Mouse (Mus musculus) lung, embryonic 15.5 days (tissue): ENCODE data around the gene Gmcl1. TPM values are rescaled to one million over a fixed set of nuclear protein-coding genes. Genes with fewer than 3 reads are reported as not detected.

Source experiments
- ATAC-seq: fragments of 200-750 bp; cut with Nextera tagmentation; 2 replicates; pipeline ENCODE4 v1.8.0; 2017; ENCODE audit warnings: moderate number of reproducible peaks, borderline replicate concordance; ENCODE audit not compliant: low FRiP score, low TSS enrichment; ENCODE audit errors: extremely low read depth
- H3K27ac ChIP-seq: fragments of 300-500 bp; sonication (generic); 2 replicates; pipeline ENCODE4 v1.5.1; 2015; ENCODE audit warnings: moderate library complexity, mild to moderate bottlenecking, inconsistent platforms
- H3K27me3 ChIP-seq: fragments of 300-500 bp; sonication (generic); 2 replicates; pipeline ENCODE4 v1.6.1; 2015; ENCODE audit warnings: inconsistent platforms
- H3K36me3 ChIP-seq: fragments of 300-500 bp; sonication (generic); 2 replicates; pipeline ENCODE4 v1.6.1; 2015; ENCODE audit warnings: inconsistent platforms
- H3K4me1 ChIP-seq: fragments of 300-500 bp; sonication (generic); 2 replicates; pipeline ENCODE4 v1.6.1; 2015; ENCODE audit warnings: inconsistent platforms
- H3K4me2 ChIP-seq: fragments of 300-500 bp; sonication (generic); 2 replicates; pipeline ENCODE4 v1.6.1; 2015; ENCODE audit warnings: inconsistent platforms, mild to moderate bottlenecking, moderate library complexity
- H3K4me3 ChIP-seq: fragments of 300-500 bp; sonication (generic); 2 replicates; pipeline ENCODE4 v1.5.1; 2015; ENCODE audit warnings: mild to moderate bottlenecking, inconsistent platforms
- H3K9ac ChIP-seq: fragments of 300-500 bp; sonication (generic); 2 replicates; pipeline ENCODE4 v1.6.1; 2015; ENCODE audit warnings: inconsistent platforms
- H3K9me3 ChIP-seq: fragments of 300-500 bp; sonication (generic); 2 replicates; pipeline ENCODE4 v1.6.1; 2016; ENCODE audit warnings: inconsistent platforms
- WGBS: fragments of 180-500 bp; shearing (Covaris S2); methylation state at CpG from one replicate; pipeline ENCODE4 v1.1.7; 2015; 5-methylcytosine and 5-hydroxymethylcytosine counted together
- polyA plus RNA-seq: library from polyadenylated mRNA; unstranded; fragments of >200 nt; fragmentation: Nextera tagmentation; extraction: Ambion mirVana; gene quantifications from 2 replicates; pipeline ENCODE4 v1.2.1, GENCODE M21; 2015

Gmcl1 gene
- polyA plus RNA-seq, 1 experiment from 2014 or later: 32.7 TPM

- Histone ChIP-seq H3K9me3 (no peaks in the 10 kb centered on the region), H3K4me3 (no peak overlapping the region), H3K27ac (no peak overlapping the region), H3K9ac (no peak overlapping the region), H3K27me3 (no peaks in the 10 kb centered on the region), H3K4me2 (no peak overlapping the region), H3K36me3 (peaks cover 33% of the 10 kb centered on the region), H3K4me1 (no peaks in the 10 kb centered on the region)
- WGBS: 73% methylated on average over 9 of the region's 9 CpGs
- no peak for ATAC-seq
Measured at GRCm38 (mm10) chr6:86654270-86654916, 78.8 kb downstream of the Gmcl1 start.

- no peaks in the 10 kb centered on the region for H3K4me1 ChIP-seq
- no peak overlapping the region for H3K9ac ChIP-seq
- no peak overlapping the region for H3K4me2 ChIP-seq
- H3K36me3 ChIP-seq: peaks cover 42% of the 10 kb centered on the region
- no peak overlapping the region for H3K27ac ChIP-seq
- 67% methylated on average over 6 of the region's 6 CpGs for WGBS
- no peak overlapping the region for H3K4me3 ChIP-seq
- no peak for ATAC-seq
- H3K9me3 ChIP-seq: no peaks in the 10 kb centered on the region
- no peaks in the 10 kb centered on the region for H3K27me3 ChIP-seq
Measured at GRCm38 (mm10) chr6:86653026-86653425, 80.2 kb downstream of the Gmcl1 start.

GRCm38 (mm10) chr6:86646143-86646542 lies 87.0 kb downstream of the Gmcl1 start:
- Histone ChIP-seq H3K36me3 (peaks cover 28% of the 10 kb centered on the region), H3K9ac (no peak overlapping the region), H3K27ac (no peak overlapping the region), H3K4me2 (no peak overlapping the region), H3K4me3 (no peak overlapping the region), H3K27me3 (no peaks in the 10 kb centered on the region), H3K9me3 (no peaks in the 10 kb centered on the region), H3K4me1 (no peaks in the 10 kb centered on the region)
- ATAC-seq: no peak
- 65% methylated on average over 7 of the region's 7 CpGs for WGBS

GRCm38 (mm10) chr6:86645551-86645950 lies 87.6 kb downstream of the Gmcl1 start:
- WGBS: 64% methylated on average over 4 of the region's 4 CpGs
- no peak overlapping the region for H3K27ac ChIP-seq
- H3K4me1 ChIP-seq: no peaks in the 10 kb centered on the region
- H3K4me2 ChIP-seq: no peak overlapping the region
- H3K9ac ChIP-seq: no peak overlapping the region
- H3K4me3 ChIP-seq: no peak overlapping the region
- H3K9me3 ChIP-seq: no peaks in the 10 kb centered on the region
- no peak for ATAC-seq
- no peaks in the 10 kb centered on the region for H3K27me3 ChIP-seq
- H3K36me3 ChIP-seq: peaks cover 24% of the 10 kb centered on the region

GRCm38 (mm10) chr6:86644775-86645400 lies 88.3 kb downstream of the Gmcl1 start:
- no peaks in the 10 kb centered on the region for H3K9me3 ChIP-seq
- ATAC-seq: no peak
- H3K4me1 ChIP-seq: no peaks in the 10 kb centered on the region
- no peak overlapping the region for H3K4me2 ChIP-seq
- 73% methylated on average over 3 of the region's 3 CpGs for WGBS
- no peak overlapping the region for H3K9ac ChIP-seq
- no peak overlapping the region for H3K4me3 ChIP-seq
- H3K27ac ChIP-seq: no peak overlapping the region
- H3K36me3 ChIP-seq: peaks cover 18% of the 10 kb centered on the region
- H3K27me3 ChIP-seq: no peaks in the 10 kb centered on the region

Other genes starting within 250 kb of the Gmcl1 start
- gene Pcbp1, start 207.1 kb downstream of the Gmcl1 start, polyA plus RNA-seq: 554 and 556 TPM in 2 replicates
- 1.0 TPM in 2 replicates for gene Asprv1, start 105.2 kb downstream of the Gmcl1 start, polyA plus RNA-seq
- gene Mxd1, start 64.2 kb downstream of the Gmcl1 start, polyA plus RNA-seq: 12.8 and 13.1 TPM in 2 replicates
- 103 and 109 TPM in 2 replicates for gene Snrnp27, start 48.9 kb downstream of the Gmcl1 start, polyA plus RNA-seq
- 120 and 130 TPM in 2 replicates for gene Anxa4, start 60.2 kb upstream of the Gmcl1 start, polyA plus RNA-seq
- gene Aak1, start 116.1 kb upstream of the Gmcl1 start, polyA plus RNA-seq: 12.0 and 17.2 TPM in 2 replicates